Mouse (Mus musculus) limb, embryonic 14.5 days (tissue): ENCODE results near the gene Rhoj. TPM values are rescaled to one million over a fixed set of nuclear protein-coding genes. Genes with fewer than 3 reads are reported as not detected.

Source experiments
- ATAC-seq: fragments of 200-750 bp; cut with Nextera tagmentation; 2 replicates; pipeline ENCODE4 v1.8.0; 2017; ENCODE audit warnings: low read depth, moderate number of reproducible peaks, moderate TSS enrichment; ENCODE audit not compliant: low FRiP score
- DNase-seq: peaks from one replicate; pipeline ENCODE4 v3.0.0-alpha.2; 2015; ENCODE audit warnings: low spot score
- H3K27ac ChIP-seq: fragments of 300-500 bp; sonication (generic); replicated peaks from 2 replicates; pipeline ENCODE4 v1.5.1; 2014; ENCODE audit warnings: low read depth, mild to moderate bottlenecking, low read length, moderate library complexity, mixed read lengths
- H3K27me3 ChIP-seq: fragments of 300-500 bp; sonication (generic); 2 replicates; pipeline ENCODE4 v1.6.1; 2014; ENCODE audit warnings: low read length, mixed read lengths; ENCODE audit not compliant: control insufficient read depth, insufficient read depth
- H3K36me3 ChIP-seq: fragments of 300-500 bp; sonication (generic); 2 replicates; pipeline ENCODE4 v1.6.1; 2014; ENCODE audit warnings: mild to moderate bottlenecking, low read length, moderate library complexity, mixed read lengths; ENCODE audit not compliant: control insufficient read depth, insufficient read depth
- H3K4me1 ChIP-seq: fragments of 300-500 bp; sonication (generic); 2 replicates; pipeline ENCODE4 v1.6.1; 2014; ENCODE audit warnings: antibody characterized with exemption, low read length, mixed read lengths; ENCODE audit not compliant: control insufficient read depth, insufficient read depth
- H3K4me2 ChIP-seq: fragments of 300-500 bp; sonication (generic); replicated peaks from 2 replicates; pipeline ENCODE4 v1.6.1; 2014; ENCODE audit warnings: low read depth, mild to moderate bottlenecking, low read length, moderate library complexity; ENCODE audit not compliant: severe bottlenecking
- H3K4me3 ChIP-seq: fragments of 300-500 bp; sonication (generic); replicated peaks from 2 replicates; pipeline ENCODE4 v1.5.1; 2014; ENCODE audit warnings: low read length
- H3K9ac ChIP-seq: fragments of 300-500 bp; sonication (generic); 2 replicates; pipeline ENCODE4 v1.6.1; 2014; ENCODE audit warnings: mild to moderate bottlenecking, low read depth, low read length, moderate library complexity; ENCODE audit not compliant: severe bottlenecking
- H3K9me3 ChIP-seq: fragments of 300-500 bp; sonication (generic); 2 replicates; pipeline ENCODE4 v1.6.1; 2016; ENCODE audit warnings: low read length; ENCODE audit not compliant: control insufficient read depth
- POLR2A ChIP-seq: fragments of 200-500 bp; IDR thresholded peaks from 2 replicates; pipeline ENCODE4 v1.8.0; 2012; ENCODE audit warnings: inconsistent platforms, mild to moderate bottlenecking, moderate library complexity, borderline replicate concordance; ENCODE audit not compliant: insufficient read depth, insufficient read length; ENCODE audit errors: extremely low read depth
- WGBS: fragments of 180-500 bp; shearing (Covaris S2); extraction: QIAGEN DNeasy Blood & Tissue Kit; methylation state at CpG from one replicate; pipeline ENCODE4 v1.1.7; 2014; 5-methylcytosine and 5-hydroxymethylcytosine counted together
- polyA plus RNA-seq, 2 experiments: library from polyadenylated mRNA; depleted of rRNA in 1 of 2; stranded (reverse) in 1 of 2; unstranded in 1 of 2; fragments of >200 nt; fragmentation: Nextera tagmentation in 1 of 2; extraction: Ambion mirVana in 1 of 2; gene quantifications; 2 replicates each; pipeline versions ENCODE4 v1.2.1 to v1.2.3; 2012 to 2014

Gene Rhoj
- polyA plus RNA-seq, 2 experiments = 80.1 to 99.9 TPM

DNA sequence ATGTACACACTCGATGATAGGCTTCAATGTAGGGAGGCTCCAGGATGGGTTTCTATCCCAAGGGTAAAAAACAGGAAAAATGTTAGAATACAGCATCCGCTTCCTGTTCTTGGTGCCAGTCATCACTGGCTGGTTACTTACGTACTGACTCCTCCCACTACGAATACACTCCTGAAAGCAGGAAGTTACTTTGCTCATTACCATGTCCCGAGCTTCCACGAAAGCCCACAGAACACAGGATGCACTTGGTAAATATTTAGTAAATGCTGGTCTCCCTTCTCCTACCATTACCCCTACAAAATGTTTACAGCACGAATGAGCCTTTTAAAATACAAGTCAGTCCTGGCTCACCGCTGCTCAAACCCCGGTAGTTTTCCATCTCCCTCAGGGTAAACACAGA lies 104.8 kb downstream of the Rhoj start:
- no peak overlapping the region for H3K9ac ChIP-seq
- 63% methylated on average over 9 of the region's 9 CpGs for WGBS
- H3K4me1 ChIP-seq = no peaks in the 10 kb centered on the region
- DNase-seq (no peak), ATAC-seq (no peak)
- TF ChIP-seq POLR2A = no peak
- H3K4me3 ChIP-seq = no peak overlapping the region
- no peak overlapping the region for H3K4me2 ChIP-seq
- H3K27ac ChIP-seq = no peak overlapping the region
- H3K27me3 ChIP-seq = no peaks in the 10 kb centered on the region
- no peaks in the 10 kb centered on the region for H3K9me3 ChIP-seq
- no peaks in the 10 kb centered on the region for H3K36me3 ChIP-seq

DNA sequence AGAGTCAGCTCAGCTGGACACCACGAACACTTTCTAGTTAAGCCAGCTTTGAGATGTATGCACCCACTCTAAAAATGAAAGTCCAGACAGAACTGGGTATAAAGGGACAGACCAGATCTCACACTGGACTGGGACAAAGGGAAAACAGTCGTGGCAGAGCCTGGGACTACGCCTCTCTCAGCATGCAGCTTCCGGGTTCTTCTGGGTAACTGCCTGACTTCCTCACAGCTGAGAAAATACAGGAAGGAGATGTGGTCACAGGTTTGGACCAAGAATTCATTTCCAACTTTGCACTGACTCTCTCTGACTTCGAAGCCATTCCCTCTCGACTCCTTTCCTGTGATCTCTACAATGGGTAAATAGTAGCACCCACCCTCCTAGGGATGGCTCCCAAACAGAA lies 106.9 kb downstream of the Rhoj start:
- no peak for ATAC-seq
- Histone ChIP-seq H3K4me2 (no peak overlapping the region), H3K27ac (no peak overlapping the region), H3K9ac (no peak overlapping the region), H3K27me3 (no peaks in the 10 kb centered on the region), H3K9me3 (no peaks in the 10 kb centered on the region), H3K36me3 (no peaks in the 10 kb centered on the region), H3K4me3 (no peak overlapping the region), H3K4me1 (no peaks in the 10 kb centered on the region)
- 77% methylated on average over 6 of the region's 6 CpGs for WGBS
- no peak for TF ChIP-seq POLR2A
- DNase-seq = no peak

DNA sequence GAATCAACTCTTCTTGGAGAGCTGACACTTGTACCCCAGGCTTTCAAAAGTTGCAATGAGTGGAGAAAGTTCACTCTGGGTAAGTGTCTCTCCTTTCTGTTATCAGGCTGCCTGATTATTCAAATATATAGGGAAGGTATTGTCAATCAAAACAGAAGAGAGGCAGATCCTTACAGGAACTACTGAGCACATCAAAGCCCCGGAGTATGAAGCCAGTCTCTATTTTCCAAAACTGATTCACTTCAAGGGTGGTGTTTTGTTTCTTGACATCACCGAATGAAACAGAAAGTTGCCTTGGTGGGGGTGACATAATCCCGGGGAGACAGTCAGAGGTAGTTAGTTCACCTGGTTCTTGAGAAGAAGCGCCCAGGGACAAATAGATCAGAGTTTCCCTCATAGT lies 108.6 kb downstream of the Rhoj start, which contains the start of gene Gphb5:
TSS of gene Gphb5 (minus strand) at position 101 of the 400 bp plus-strand sequence.
- H3K4me1 ChIP-seq = no peaks in the 10 kb centered on the region
- H3K9me3 ChIP-seq = no peaks in the 10 kb centered on the region
- WGBS = 88% methylated on average over 4 of the region's 4 CpGs
- H3K9ac ChIP-seq = no peak within 1 kb of the TSS
- no peak within 1 kb of the TSS for H3K4me3 ChIP-seq
- H3K36me3 ChIP-seq = no peaks in the 10 kb centered on the region
- DNase-seq = no peak
- no peak within 1 kb of the TSS for H3K4me2 ChIP-seq
- no peak within 1 kb of the TSS for H3K27ac ChIP-seq
- no peak for ATAC-seq
- TF ChIP-seq POLR2A = no peak
- H3K27me3 ChIP-seq = no peaks in the 10 kb centered on the region

DNA sequence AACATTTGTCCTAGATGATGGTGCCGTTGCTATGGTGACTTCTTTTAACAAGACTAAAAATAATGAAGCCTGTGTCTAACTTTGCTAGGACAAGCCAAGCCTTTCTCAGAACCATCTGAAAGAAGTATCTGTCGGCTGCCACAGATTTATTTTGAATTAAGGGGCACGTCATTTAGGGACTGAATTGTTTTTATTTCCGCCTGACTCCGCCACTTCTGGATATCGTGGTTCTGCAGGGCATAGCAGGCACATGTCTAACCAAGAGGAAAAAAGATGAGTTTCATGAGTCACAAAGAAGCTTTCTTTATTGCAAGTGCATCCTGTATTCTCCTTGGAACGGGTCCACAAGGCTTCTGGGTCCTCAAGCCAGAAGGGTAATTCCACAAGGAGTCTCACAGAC lies 116.2 kb downstream of the Rhoj start:
- TF ChIP-seq POLR2A = no peak
- no peak overlapping the region for H3K27ac ChIP-seq
- H3K9ac ChIP-seq = no peak overlapping the region
- H3K4me1 ChIP-seq = no peaks in the 10 kb centered on the region
- DNase-seq (no peak), ATAC-seq (no peak)
- no peak overlapping the region for H3K4me3 ChIP-seq
- no peak overlapping the region for H3K4me2 ChIP-seq
- 76% methylated on average over 7 of the region's 7 CpGs for WGBS
- H3K27me3 ChIP-seq = no peaks in the 10 kb centered on the region
- H3K36me3 ChIP-seq = no peaks in the 10 kb centered on the region
- no peaks in the 10 kb centered on the region for H3K9me3 ChIP-seq

DNA sequence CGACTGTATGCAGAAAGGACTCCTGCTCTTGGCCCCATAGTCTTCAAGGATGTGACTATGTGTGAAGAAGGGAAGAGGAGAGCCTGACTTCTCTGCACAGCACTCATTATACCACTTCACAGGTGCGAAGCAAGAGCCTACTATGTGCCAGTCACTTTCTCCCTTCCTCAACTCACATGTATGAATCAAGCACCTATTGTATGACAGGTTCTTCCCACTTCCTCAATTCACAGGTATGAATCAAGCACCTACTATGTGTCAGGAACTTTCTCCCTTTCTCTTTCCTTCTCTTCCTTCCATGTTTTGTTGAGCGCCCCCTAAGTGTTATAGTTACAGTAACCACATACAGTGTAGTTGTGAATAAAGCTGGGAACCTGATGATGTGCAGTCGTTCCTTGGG lies 116.7 kb downstream of the Rhoj start:
- Histone ChIP-seq H3K4me1 (no peaks in the 10 kb centered on the region), H3K36me3 (no peaks in the 10 kb centered on the region), H3K9me3 (no peaks in the 10 kb centered on the region), H3K27me3 (no peaks in the 10 kb centered on the region), H3K4me2 (no peak overlapping the region), H3K4me3 (no peak overlapping the region), H3K9ac (no peak overlapping the region), H3K27ac (no peak overlapping the region)
- TF ChIP-seq POLR2A = no peak
- no peak for ATAC-seq
- WGBS = 91% methylated on average over 4 of the region's 4 CpGs
- no peak for DNase-seq

DNA sequence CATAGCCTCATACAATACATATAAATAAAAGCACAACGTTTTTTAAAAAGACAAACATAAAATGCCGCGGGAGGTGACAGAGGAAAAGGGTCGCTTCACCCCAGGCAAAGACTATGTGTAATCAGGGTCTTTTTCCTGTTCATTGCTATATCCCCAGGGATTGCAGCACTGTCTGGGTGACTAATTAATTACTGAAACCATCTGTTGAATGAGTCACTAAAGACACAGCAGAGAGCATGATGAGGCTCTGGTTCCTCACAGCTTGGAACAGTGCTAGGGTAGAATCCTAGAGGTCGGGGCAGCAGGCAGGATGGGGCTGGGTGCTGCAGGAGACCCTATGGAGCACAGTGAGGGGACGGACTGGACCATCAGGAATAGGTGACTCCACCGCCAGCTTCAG lies 117.8 kb downstream of the Rhoj start:
- H3K27ac ChIP-seq = no peak overlapping the region
- H3K27me3 ChIP-seq = no peaks in the 10 kb centered on the region
- no peak overlapping the region for H3K4me3 ChIP-seq
- no peaks in the 10 kb centered on the region for H3K36me3 ChIP-seq
- H3K4me2 ChIP-seq = no peak overlapping the region
- WGBS = 80% methylated on average over 7 of the region's 7 CpGs
- ATAC-seq (no peak), DNase-seq (no peak)
- no peaks in the 10 kb centered on the region for H3K4me1 ChIP-seq
- no peak for TF ChIP-seq POLR2A
- no peak overlapping the region for H3K9ac ChIP-seq
- H3K9me3 ChIP-seq = no peaks in the 10 kb centered on the region
